Mouse (Mus musculus): ENCODE measurements around the gene Ranbp17.

- TF ChIP-seq CTCF (IDR thresholded peaks at IDR 0.05; ENCODE audit: extremely low read depth, insufficient read depth, insufficient read length, insufficient replicate concordance) (no peak), POLR2A (IDR thresholded peaks at IDR 0.05; ENCODE audit: low read depth, low read length) (no peak)
Observed at GRCm38 (mm10) chr11:33547386-33547785, 33.8 kb upstream of the Ranbp17 start.

Data from spleen, adult 2 months (tissue).